Mouse (Mus musculus): ENCODE measurements around the gene Camkv. TPM values are rescaled to one million over a fixed set of nuclear protein-coding genes. Genes with fewer than 3 reads are reported as not detected.
A peak's percentile ranks its signal among the peaks of the same experiment; 100 is the strongest.

The Camkv gene
- total RNA-seq, 2 experiments from 2014 or later, result 1.6 to 2.7 TPM

GRCm38 (mm10) chr9:107923021-107923420 is 12.5 kb upstream of the Camkv start:
- DNase-seq, result peak; percentile 65

- peak; percentile 36 for DNase-seq
Measured at GRCm38 (mm10) chr9:107923956-107924355, 11.5 kb upstream of the Camkv start.

GRCm38 (mm10) chr9:107925251-107925650 is 10.2 kb upstream of the Camkv start:
- no peak for DNase-seq

- DNase-seq, result no peak
Measured at GRCm38 (mm10) chr9:107926920-107927420, 8.5 kb upstream of the Camkv start.

- DNase-seq, result no peak
Measured at GRCm38 (mm10) chr9:107927749-107928148, 7.7 kb upstream of the Camkv start.

GRCm38 (mm10) chr9:107928169-107928568 is 7.3 kb upstream of the Camkv start, which contains the start of gene Actl11:
Gene Actl11, plus strand, starts transcription at chr9:107928469.
- no peak for DNase-seq

- no peak for DNase-seq
Measured at GRCm38 (mm10) chr9:107932221-107932620, 3.3 kb upstream of the Camkv start.

GRCm38 (mm10) chr9:107934146-107934545 is 1.3 kb upstream of the Camkv start:
- no peak for DNase-seq

GRCm38 (mm10) chr9:107935790-107936214 is 328 bp downstream of the Camkv start:
- peak; percentile 49 for DNase-seq

- DNase-seq, result no peak
Measured at GRCm38 (mm10) chr9:107936215-107936822, 845 bp downstream of the Camkv start.

GRCm38 (mm10) chr9:107936831-107937230 is 1.4 kb downstream of the Camkv start:
- DNase-seq, result no peak

GRCm38 (mm10) chr9:107947241-107948194 is 12.0 kb downstream of the Camkv start:
- no peak for DNase-seq

GRCm38 (mm10) chr9:107949184-107949921 is 13.9 kb downstream of the Camkv start:
- no peak for DNase-seq

GRCm38 (mm10) chr9:107949922-107950235 is 14.4 kb downstream of the Camkv start, which contains the start of gene Traip:
Gene Traip, plus strand, starts transcription at chr9:107950136.
- no peak for DNase-seq

- peak; percentile 95 for DNase-seq
Measured at GRCm38 (mm10) chr9:107950460-107951355, 15.2 kb downstream of the Camkv start.

GRCm38 (mm10) chr9:107955613-107956289 is 20.3 kb downstream of the Camkv start:
- DNase-seq, result no peak

- no peak for DNase-seq
Measured at GRCm38 (mm10) chr9:107957141-107957540, 21.7 kb downstream of the Camkv start.

- DNase-seq, result peak; percentile 57
Measured at GRCm38 (mm10) chr9:107959896-107960295, 24.4 kb downstream of the Camkv start.

- DNase-seq, result no peak
Measured at GRCm38 (mm10) chr9:107960928-107961327, 25.5 kb downstream of the Camkv start.

- no peak for DNase-seq
Measured at GRCm38 (mm10) chr9:107961351-107961762, 25.9 kb downstream of the Camkv start.

GRCm38 (mm10) chr9:107961881-107962280 is 26.4 kb downstream of the Camkv start:
- peak; percentile 47 for DNase-seq
